Mouse (Mus musculus) erythroblast, embryonic 14.5 days (primary cell): ENCODE data around the gene Mdm4.
"Not testable (repeated sequence)": the region's sequence is repeated elsewhere in the genome, so short reads cannot be mapped to it uniquely, and the experiment has no call there.

Experiments used
- GATA1 ChIP-seq: IDR thresholded peaks from 2 replicates; pipeline ENCODE4 v1.6.1; 2012; ENCODE audit warnings: low read length, inconsistent platforms, mixed read lengths
- TAL1 ChIP-seq: IDR thresholded peaks from 3 replicates; pipeline ENCODE4 v1.6.1; 2012; ENCODE audit warnings: low read length, inconsistent platforms, mixed read lengths

GRCm38 (mm10) chr1:133021971-133022370, 8.4 kb downstream of the Mdm4 start:
- TF ChIP-seq GATA1, TAL1: not testable (repeated sequence)
